Mouse (Mus musculus): ENCODE data around the gene Cdcp2.
"Not testable (repeated sequence)": the region's sequence is repeated elsewhere in the genome, so short reads cannot be mapped to it uniquely, and the experiment has no call there.

Gene Cdcp2

DNA sequence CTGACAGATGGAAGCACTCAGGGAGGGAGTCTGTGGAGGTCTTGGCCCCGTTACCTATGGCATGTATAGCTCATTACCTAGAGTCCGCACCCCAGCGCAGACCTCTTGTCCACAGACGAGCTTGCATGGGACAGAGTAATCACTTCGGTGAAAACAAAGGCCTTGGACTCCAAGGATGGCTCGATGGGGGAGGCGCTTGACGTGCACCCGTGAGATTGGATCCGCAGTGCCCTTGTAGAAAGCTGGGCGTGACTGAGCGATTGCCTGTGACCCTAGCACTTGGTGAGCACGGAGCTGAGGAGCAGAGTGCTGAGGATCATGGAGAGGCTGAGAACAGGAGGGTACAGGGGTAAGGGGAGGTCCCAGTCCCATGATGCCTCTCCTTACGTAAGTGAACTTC lies 5.0 kb upstream of the Cdcp2 start:
- no peak for DNase-seq (ENCODE audit: low spot score in 2 of 2)

DNA sequence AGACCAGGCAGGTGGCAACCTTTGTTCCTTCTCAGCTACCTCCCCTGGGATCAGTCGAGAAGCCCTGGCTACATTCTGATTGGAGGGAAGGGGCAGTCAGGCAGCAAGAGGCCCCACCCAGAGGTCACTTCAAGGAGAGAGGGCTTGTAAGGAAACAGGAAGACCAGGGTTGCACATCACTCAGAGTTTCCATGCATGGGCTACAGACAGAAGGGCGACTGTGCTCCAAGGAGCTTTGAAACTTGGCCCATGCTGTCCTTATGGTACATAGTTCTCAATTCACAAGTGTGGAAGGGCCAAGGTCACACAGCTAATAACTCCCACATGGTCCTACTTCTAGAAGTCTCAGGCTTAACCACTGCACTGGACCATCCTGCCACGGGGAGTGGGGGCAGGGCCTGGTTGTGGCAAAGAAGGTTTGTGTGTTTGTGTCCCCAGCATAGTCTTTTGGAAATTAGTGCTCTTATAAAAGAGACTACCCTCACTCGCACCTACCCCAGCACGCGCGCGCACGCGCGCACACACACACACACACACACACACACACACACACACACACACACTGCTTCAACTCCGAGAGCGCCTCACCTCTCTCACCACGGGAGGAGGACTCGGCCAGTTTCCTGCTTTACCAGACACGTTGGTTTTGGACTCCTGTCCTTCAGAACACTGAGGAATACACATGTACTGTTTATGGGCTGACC lies 2.1 kb upstream of the Cdcp2 start:
- DNase-seq (ENCODE audit: low spot score in 2 of 2) = no peak

DNA sequence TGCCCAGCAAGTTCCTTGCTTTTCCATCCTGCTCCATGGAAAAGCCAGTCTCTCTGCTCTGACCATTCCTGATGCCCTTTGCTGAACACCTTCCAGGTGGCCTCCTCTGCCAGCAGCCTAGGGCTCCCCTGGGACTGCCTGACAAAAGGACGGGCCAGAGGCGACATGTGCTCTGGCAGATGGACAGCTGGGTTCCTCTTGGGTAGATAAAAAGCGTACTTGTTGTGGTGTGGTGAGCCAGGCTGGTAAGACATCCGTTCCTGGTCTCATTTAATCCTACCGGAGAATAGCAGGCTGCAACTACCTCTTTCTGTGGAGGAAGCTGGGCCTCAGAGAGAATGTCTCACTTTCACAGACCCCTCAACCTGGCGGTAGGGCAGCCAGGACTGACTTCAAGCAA lies 648 bp upstream of the Cdcp2 start:
- DNase-seq (ENCODE audit: low spot score in 2 of 2) = no peak

DNA sequence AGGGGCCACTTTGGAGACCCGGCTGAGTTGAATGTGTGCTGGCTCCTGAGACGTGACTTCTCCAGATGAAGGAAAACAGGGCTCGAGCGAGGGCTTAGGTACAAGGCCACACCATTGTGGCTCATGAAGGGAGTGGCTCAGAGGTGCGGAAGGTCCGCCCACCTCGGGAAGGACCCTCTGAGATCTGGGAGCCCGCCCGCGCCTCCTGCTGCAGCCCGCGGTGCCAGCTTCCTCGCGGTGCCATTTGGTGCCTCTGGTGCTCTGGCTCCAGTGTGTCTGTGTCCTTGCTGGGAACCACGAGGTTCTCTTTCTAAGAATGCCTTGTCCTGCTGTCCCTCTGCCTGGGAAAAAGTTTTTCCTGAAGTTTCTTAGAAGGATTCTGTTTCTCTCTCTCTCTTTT lies 1.2 kb downstream of the Cdcp2 start:
- DNase-seq (ENCODE audit: low spot score in 2 of 2) = no peak

DNA sequence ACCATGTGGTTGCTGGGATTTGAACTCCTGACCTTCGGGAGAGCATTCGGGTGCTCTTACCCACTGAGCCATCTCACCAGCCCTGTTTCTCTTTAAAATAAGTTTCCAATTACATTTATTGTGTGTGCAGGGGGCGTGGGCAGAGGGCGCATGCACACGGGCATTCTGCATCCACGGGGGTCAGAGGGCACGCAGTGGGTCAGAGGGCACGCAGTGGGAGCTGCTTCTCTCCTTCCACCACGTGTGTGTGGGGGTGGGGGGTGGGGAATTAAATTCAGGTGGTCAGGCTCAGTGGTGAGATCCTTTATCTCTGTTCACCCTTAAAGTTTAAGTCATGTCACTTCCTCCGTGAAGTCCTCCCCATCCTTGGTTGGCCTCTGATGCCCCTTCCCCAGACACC lies 1.7 kb downstream of the Cdcp2 start:
- DNase-seq (ENCODE audit: low spot score in 2 of 2) = no peak

DNA sequence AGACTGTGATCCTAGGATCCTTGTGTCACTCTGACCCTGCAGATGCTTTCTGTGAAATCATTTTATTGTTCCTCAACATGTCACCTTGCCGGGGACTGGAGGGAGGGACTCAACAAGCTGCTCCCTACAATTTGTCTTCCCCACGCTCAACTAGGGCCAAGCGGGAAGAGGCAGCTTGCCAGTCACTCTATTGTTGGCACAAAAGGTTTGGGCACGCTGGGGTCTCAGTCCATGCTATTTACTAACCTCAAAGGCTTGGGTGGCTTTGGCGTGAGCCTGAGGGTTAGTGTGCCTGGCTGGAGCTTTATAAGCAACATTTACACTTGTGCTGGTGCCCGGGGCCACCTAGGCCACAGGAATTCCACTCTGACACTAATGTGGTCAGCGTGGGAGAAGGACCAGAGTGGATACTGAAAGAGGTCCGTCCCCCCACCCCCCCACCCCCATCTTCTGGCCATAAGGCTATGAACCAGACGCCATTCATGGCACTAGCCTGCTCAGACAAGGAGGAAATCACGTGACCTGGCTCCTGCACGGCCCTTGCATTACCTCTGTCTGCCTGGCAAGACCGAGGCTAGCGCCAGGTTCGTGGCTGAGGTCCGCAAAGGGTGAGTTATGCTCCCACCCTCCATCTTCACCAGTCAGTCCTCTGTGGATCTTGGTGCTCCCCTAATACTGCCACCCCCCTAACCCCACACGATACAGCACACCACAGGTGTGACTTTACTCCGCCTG lies 2.3 kb downstream of the Cdcp2 start:
- DNase-seq (ENCODE audit: low spot score in 2 of 2) = no peak

DNA sequence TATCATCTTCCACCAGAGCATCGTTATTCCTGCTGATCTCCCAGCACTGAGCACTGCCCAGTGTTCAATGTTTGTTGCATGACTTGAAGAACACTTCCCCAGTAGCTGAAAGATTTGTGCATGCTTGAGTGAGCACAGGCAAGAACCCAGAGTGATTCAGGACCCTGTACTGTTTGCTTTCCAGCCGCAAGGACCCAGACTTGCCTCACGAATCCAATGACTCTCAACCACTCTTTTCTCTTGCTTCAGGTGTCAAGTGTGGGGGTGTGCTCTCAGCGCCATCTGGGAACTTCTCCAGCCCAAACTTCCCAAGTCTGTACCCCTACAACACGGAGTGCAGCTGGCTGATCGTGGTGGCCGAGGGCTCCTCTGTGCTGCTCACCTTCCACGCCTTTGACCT lies 5.5 kb downstream of the Cdcp2 start:
- DNase-seq (ENCODE audit: low spot score in 2 of 2) = no peak

DNA sequence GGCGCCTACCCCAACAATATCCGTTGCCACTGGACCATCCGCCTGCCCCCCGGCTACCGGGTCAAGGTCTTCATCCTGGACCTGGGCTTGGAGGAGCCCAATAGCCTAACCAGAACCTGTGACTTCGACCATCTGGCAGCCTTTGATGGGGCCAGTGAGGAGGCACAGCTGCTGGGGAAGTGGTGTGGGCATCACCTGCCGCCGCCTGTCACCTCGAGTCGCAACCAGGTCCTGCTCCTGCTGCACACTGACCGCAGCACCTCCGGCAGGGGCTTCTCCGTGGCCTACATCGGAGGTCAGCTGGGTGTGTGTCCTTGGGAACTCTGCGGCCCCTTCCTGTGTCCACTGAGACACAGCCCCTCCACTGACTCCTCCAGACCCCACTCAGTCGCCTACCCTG lies 10.1 kb downstream of the Cdcp2 start:
- DNase-seq (ENCODE audit: low spot score in 2 of 2) = no peak

DNA sequence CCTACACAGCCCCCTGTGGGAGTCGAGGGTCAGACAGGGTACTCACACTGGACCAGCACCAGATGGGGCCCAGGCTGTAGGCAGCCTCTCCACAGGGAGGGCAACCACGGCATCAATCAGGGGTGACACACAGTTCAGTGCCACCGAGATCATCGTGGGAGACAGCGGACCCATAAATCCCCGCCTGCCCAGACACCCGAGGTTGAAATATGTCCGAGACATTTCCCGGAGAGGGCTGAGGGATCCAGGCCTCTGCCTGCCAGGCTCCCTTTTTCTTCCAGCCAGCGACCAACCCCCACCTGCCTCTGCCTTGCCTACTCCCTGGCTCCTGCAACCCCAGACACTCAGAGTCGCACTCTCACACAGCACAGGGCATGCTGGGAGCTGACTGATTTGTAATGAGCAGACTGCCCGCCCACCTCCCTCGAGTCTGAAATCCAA lies 11.6 kb downstream of the Cdcp2 start:
- no peak for DNase-seq (ENCODE audit: low spot score in 2 of 2)

DNA sequence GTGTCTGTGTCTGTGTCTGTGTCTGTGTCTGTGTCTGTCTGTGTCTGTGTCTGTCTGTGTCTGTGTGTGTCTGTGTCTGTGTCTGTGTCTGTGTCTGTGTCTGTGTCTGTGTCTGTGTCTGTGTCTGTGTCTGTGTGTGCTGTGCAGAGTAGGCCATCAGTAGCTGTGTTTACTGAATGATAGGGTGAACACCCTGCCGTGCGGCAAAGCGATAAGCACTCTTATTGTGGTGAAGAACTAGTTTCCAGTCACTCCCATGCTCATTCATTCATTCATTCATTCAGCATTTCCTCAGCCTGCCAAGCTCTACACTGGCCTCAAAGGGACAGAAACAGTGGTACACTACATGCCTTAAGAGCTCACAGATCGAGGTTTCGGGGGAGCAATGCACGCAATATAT lies 12.5 kb downstream of the Cdcp2 start:
- not testable (repeated sequence) for DNase-seq (ENCODE audit: low spot score in 2 of 2)

DNA sequence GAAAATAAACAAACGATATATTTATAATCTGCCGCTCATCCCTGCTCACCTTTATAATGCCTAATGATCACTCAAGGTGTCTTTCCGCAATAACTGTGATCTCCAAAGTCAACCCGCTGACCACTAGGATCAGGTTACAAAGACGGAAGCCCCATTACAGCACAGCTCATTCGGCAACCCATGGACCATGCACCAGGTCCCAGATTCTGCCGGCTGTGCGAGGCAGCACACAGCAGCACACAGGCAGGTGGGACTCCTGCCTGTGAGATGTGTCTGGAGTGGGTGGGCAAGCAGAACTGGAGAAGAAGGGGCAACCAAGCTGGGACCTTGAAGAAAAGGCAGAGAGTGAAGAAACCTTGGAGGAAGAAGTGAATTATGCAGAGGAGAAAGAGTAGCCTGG lies 17.6 kb downstream of the Cdcp2 start:
- DNase-seq (ENCODE audit: low spot score in 2 of 2) = no peak

DNA sequence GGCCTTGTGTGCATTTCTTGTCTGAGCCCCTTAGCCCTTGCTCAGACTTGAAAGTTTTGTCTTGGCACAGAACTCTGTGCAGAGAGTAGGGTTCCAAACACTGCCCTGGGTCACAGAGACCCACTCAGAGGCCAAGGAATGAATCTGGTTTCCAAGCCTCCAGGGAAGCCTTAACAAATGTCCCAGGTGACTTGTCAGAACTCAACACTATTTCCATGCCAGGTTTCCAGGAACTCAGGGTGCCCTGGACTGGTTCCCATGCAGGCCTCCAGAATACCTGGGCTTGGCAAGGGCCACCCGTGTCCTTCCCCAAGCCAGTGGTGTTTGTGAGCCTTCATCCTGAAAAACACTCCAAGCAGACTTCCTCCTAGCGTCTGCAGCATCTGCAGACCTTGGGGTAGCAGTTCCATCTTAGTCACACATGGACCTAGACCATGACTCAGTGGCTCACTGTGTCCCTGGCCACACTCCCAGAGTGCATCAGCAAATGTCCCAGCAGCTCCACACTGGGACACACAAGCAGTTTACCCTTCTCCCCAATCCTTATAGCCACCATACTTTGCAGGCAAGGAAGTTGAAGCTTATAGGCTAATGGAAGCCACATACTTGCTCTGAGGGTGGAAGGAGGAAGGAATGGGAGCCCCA lies 21.2 kb downstream of the Cdcp2 start:
- DNase-seq (ENCODE audit: low spot score in 2 of 2) = no peak

DNA sequence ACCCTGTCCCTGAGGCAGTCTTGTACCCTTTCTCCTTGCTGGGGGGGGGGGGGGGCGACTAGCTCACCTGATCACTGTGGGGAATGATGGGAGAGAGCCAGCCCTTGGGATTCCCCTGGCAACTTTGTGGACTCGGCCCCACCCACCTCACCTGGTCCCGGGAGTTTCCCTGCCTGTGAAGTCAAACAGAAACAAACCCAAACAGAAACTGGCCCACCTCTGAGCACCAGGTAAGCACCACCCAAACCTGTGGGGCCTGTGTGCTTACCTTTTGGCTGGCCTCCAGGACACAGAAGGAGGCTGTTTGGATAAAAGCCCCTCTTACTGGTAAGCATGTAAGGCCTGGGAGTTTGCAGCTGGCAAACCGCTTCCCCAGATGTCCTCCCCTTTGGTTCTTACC lies 22.4 kb downstream of the Cdcp2 start:
- DNase-seq (ENCODE audit: low spot score in 2 of 2) = no peak

DNA sequence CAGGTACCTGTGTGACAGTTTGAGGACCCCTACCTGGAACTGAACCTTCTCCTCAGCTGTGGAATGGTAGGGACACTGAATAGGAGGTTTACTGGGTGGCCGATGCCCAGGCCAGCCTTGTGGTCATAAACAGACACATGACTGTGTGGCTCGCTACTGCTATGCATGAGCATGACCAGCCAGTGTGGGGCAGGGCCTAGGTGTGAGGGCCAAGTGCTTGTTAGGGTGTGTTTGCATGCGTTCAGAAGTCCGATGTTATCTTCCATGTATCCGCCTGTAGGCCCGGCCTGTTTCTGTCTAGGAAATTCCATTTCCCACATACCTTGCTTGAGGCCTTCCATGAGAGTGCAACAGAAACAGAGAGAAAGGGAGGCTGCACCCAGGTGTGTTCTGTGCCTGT lies 24.0 kb downstream of the Cdcp2 start:
- no peak for DNase-seq (ENCODE audit: low spot score in 2 of 2)

DNA sequence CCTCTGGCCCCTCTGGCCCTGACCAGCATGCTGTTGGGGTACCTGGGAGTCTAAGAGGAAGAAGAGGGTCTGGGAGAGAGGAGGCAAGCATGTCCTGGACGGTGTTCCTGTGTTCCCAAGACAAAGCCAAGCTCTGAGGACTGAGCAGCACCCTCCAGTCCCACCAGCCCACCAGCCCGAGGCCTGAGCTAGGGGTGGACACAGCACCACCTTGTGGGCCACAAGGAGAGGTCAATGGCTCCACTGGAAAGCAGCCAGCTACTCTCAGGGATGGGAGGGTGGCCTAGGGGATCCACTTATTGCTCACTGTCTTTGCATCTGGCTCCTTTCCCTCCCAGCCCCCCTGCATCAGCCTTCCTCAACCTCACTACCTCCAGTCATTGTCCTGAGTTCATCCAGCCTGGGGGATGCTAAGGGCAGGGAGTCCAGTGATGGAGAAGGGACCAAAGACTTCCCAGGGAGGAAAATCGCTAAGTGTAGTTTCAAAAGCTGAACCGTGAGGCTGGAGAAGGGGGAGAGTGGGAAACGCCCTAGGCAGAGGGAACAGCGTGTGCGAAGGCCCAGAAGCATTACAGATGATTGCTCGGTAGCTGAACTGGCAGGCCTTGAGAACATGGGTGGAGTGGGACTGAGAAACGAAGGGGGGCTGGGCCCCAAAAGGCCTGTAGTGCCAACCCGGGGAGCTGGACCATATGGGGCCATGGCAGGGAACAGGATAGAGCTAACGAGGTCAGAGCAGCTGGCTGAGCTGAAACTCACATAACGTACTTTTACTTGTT lies 24.7 kb downstream of the Cdcp2 start:
- peak in 1 of 2 experiments; percentile 34 for DNase-seq (ENCODE audit: low spot score in 2 of 2)

DNA sequence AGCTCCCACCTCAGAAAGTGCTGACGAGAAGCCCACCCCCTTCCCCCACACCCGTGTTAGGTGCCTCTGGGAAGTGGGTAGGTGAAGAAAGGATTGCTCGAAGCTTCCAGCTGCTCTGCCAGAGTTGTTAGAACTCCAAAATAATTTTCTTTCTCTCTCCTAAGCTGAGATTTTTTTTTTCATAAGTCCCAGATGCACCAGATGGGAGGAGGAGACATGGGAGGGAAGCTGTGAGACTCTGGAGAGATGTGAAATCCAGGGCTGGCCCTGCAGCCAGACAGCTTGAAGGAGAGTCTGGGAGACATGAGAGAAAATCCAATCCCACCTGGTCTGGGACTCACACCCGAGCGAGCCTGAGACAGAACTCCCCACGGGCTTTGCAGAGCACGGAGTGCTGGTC lies 27.7 kb downstream of the Cdcp2 start:
- DNase-seq (ENCODE audit: low spot score in 2 of 2) = no peak

DNA sequence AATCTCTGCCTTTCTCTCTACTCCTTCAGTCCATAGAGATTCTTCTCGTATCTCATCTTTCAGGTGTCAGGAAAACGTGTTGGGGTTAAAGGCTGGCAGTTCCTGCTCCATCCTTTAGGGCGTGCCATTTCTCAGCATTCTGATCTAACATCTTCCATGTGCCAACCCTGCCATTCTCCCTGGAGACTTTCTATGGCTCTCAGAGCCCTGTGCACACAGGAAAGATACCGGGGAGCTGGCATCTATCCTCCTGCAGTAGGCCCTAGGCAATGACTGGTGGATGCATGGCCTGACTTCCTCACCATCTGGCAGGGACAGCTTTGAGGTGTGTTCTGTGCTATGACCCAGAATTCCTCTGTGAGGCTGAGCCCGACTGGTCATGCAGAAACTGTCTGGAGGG lies 28.4 kb downstream of the Cdcp2 start:
- DNase-seq (ENCODE audit: low spot score in 2 of 2) = no peak

DNA sequence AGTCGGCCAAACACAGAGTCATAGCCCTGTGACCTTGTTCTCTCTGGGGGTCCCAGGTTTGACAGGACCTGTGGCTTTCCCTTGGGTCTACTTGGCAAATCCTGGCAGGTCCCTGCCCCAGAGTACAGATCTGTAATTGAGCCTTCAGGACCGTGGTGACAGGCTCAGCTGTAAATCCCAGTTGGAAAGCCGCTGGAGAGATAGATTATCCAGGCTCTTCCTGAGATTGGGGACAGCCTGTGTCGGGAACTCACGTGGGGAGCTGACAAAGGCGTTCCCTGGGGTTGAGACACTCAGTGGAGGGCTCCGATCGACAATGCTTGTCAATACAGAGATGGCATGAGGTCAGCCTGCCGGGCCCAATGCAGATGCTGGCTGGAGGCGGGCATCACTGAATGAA lies 29.7 kb downstream of the Cdcp2 start:
- no peak for DNase-seq (ENCODE audit: low spot score in 2 of 2)

DNA sequence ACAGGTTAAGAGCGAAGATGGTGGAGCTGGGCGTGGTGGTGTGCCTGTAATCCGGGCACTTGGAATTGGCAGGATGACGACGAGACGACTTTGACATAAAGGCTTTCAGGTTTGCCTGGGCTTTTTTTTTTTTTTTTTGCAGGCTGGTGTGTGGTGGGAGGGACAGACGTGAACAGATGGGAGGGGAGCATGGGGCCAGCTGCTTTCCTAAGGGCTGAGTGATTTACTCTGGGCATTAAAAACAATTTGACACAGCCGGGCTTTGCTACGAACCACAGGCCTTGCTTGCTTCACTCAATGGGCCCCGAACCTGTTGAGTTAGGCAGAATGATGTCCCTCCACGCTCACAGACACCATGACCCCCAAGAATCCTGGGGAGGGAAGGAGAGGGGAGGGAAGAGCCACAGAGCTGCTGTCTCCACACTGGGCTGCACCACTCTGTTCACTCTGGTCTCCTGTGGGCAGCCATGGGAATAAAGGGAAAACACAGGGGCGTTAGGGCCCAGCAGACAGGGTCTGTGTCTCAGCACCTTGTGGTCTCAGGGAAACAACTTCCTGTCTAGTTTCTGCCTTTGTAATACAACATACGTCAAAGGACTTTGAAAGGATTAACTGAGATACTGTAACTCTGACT lies 30.3 kb downstream of the Cdcp2 start:
- no peak for DNase-seq (ENCODE audit: low spot score in 2 of 2)

DNA sequence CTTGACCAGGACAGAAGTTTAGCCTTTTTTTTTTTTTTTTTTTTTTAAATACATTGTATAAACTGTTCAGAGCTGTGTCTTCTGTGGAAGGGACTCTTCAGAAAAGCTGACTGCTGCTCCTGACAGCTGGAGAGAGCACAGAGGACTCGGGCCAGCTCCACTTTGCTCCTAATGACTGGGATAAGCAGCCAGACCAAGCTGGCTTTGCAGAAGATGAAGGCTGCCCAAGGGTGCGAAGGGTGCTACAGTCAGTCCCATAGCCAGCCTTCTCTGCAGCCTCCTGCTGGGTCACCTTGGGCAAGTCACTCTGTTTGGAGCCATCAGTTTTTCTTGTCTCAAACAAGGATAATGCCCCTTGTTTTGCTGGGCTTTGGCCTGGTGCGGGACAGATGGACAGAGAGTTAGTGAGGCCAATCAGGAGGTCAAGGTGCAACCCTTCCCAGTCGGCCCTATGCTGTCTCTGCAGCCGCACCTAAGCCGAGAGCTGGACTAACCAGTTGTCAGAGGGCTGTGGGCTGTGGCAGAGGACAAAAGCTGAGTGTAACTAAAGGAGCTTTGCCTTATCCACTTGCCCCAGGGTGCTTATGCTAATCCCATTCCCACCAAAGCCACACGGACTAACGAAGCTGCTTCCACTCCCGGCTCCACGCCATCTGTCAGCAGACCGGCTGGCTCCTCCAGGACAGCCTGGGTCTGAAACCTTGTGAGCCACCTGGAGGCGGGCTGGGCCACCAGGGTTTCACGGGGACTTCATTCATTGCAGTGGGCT lies 31.4 kb downstream of the Cdcp2 start:
- no peak for DNase-seq (ENCODE audit: low spot score in 2 of 2)

DNA sequence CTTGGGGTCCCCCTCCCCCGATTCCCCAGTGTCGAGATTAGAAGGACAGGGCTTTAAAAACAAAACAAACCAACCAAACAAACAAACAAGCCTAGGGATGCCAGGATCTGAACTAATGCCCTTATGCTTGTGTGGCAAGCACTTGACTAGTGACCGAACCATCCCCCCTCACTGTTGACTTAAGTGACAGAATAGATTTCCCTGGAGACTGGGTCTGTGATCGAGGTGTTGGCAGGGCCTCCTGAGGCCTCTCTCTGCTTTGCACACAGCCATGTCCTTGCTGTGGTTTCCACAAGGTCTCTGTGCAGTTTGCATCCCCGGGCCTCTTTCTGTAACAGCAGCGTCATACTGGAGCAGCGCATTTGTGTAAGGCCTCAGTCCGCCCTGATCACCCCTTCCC lies 32.7 kb downstream of the Cdcp2 start:
- DNase-seq (ENCODE audit: low spot score in 2 of 2) = no peak

Measured in urinary bladder, postnatal 4 days (tissue).